Mouse (Mus musculus) liver, embryonic 13.5 days (tissue): ENCODE results near the gene Plxnb1. TPM values are rescaled to one million over a fixed set of nuclear protein-coding genes. Genes with fewer than 3 reads are reported as not detected.
A peak's percentile ranks its signal among the peaks of the same experiment; 100 is the strongest.

Experiments
- ATAC-seq: fragments of 200-750 bp; cut with Nextera tagmentation; 2 replicates; pipeline ENCODE4 v1.8.0; 2017; ENCODE audit warnings: low read depth, mild to moderate bottlenecking, moderate number of reproducible peaks, moderate library complexity
- DNase-seq: peaks from one replicate; pipeline ENCODE4 v3.0.0; 2022
- H3K27ac ChIP-seq: fragments of 300-500 bp; sonication (generic); 2 replicates; pipeline ENCODE4 v1.5.1; 2015; ENCODE audit warnings: moderate library complexity, mild to moderate bottlenecking, inconsistent platforms
- H3K27me3 ChIP-seq: fragments of 300-500 bp; sonication (generic); 2 replicates; pipeline ENCODE4 v1.6.1; 2015; ENCODE audit warnings: mild to moderate bottlenecking, inconsistent platforms
- H3K36me3 ChIP-seq: fragments of 300-500 bp; sonication (generic); 2 replicates; pipeline ENCODE4 v1.6.1; 2015; ENCODE audit warnings: mild to moderate bottlenecking, inconsistent platforms
- H3K4me1 ChIP-seq: fragments of 300-500 bp; sonication (generic); replicated peaks from 2 replicates; pipeline ENCODE4 v1.6.1; 2015; ENCODE audit warnings: inconsistent platforms
- H3K4me2 ChIP-seq: fragments of 300-500 bp; sonication (generic); 2 replicates; pipeline ENCODE4 v1.6.1; 2015; ENCODE audit warnings: inconsistent platforms, mild to moderate bottlenecking, moderate library complexity
- H3K4me3 ChIP-seq: fragments of 300-500 bp; sonication (generic); replicated peaks from 2 replicates; pipeline ENCODE4 v1.5.1; 2015; ENCODE audit warnings: mild to moderate bottlenecking, inconsistent platforms
- H3K9ac ChIP-seq: fragments of 300-500 bp; sonication (generic); 2 replicates; pipeline ENCODE4 v1.6.1; 2015; ENCODE audit warnings: mild to moderate bottlenecking, inconsistent platforms
- H3K9me3 ChIP-seq: fragments of 300-500 bp; sonication (generic); replicated peaks from 2 replicates; pipeline ENCODE4 v1.6.1; 2016; ENCODE audit warnings: inconsistent platforms
- WGBS: fragments of 180-500 bp; shearing (Covaris S2); methylation state at CpG from one replicate; pipeline ENCODE4 v1.1.7; 2015; ENCODE audit not compliant: insufficient replicate concordance; 5-methylcytosine and 5-hydroxymethylcytosine counted together
- polyA plus RNA-seq: library from polyadenylated mRNA; unstranded; fragments of >200 nt; fragmentation: Nextera tagmentation; extraction: Ambion mirVana; gene quantifications from 2 replicates; pipeline ENCODE4 v1.2.1, GENCODE M21; 2015

Plxnb1 gene
- polyA plus RNA-seq, 1 experiment from 2014 or later: 2.3 TPM

GRCm38 (mm10) chr9:109094553-109095136 lies 544 bp upstream of the Plxnb1 start:
- ATAC-seq: peak; percentile 41

GRCm38 (mm10) chr9:109096251-109096661 lies 1.1 kb downstream of the Plxnb1 start:
- DNase-seq: no peak

More at GRCm38 (mm10) chr9:109094553-109095136, 544 bp upstream of the Plxnb1 start:
- DNase-seq: no peak
- H3K9me3 ChIP-seq: no peaks in the 10 kb centered on the region
- peak overlapping the region; percentile 60 for H3K4me3 ChIP-seq
- H3K27me3 ChIP-seq: peaks cover 51% of the 10 kb centered on the region
- H3K4me2 ChIP-seq: peak overlapping the region; percentile 69
- H3K36me3 ChIP-seq: peaks cover 25% of the 10 kb centered on the region
- WGBS: 5% methylated on average over 21 of the region's 21 CpGs
- peak overlapping the region; percentile 86 for H3K27ac ChIP-seq
- H3K9ac ChIP-seq: peak overlapping the region; percentile 67
- peaks cover 47% of the 10 kb centered on the region for H3K4me1 ChIP-seq

GRCm38 (mm10) chr9:109096856-109097255 lies 1.7 kb downstream of the Plxnb1 start:
- Histone ChIP-seq H3K9ac (peak overlapping the region; percentile 67), H3K27me3 (peaks cover 51% of the 10 kb centered on the region)

More at GRCm38 (mm10) chr9:109096251-109096661, 1.1 kb downstream of the Plxnb1 start:
- Histone ChIP-seq H3K27ac (peak overlapping the region; percentile 86), H3K27me3 (peaks cover 51% of the 10 kb centered on the region), H3K4me2 (peak overlapping the region; percentile 69), H3K9ac (peak overlapping the region; percentile 67), H3K36me3 (peaks cover 15% of the 10 kb centered on the region), H3K9me3 (no peaks in the 10 kb centered on the region), H3K4me3 (peak overlapping the region; percentile 60), H3K4me1 (peaks cover 37% of the 10 kb centered on the region)
- WGBS: 53% methylated on average over 9 of the region's 9 CpGs
- no peak for ATAC-seq

GRCm38 (mm10) chr9:109097291-109097690 lies 2.1 kb downstream of the Plxnb1 start:
- H3K9ac ChIP-seq: 0 out of 2 replicates have a peak overlapping the region, but pooled peaks have one; percentile 67
- peak overlapping the region; percentile 60; the same call in 1 of the 2 replicates for H3K4me3 ChIP-seq
- peak overlapping the region; percentile 69 for H3K4me2 ChIP-seq
- ATAC-seq (no peak), DNase-seq (no peak)
- peaks cover 6% of the 10 kb centered on the region; the same call in 1 of the 2 replicates for H3K36me3 ChIP-seq
- peaks cover 51% of the 10 kb centered on the region for H3K27me3 ChIP-seq
- peaks cover 37% of the 10 kb centered on the region for H3K4me1 ChIP-seq
- H3K27ac ChIP-seq: peak overlapping the region; percentile 86
- WGBS: 50% methylated on average over 6 of the region's 6 CpGs
- H3K9me3 ChIP-seq: no peaks in the 10 kb centered on the region

More at GRCm38 (mm10) chr9:109096856-109097255, 1.7 kb downstream of the Plxnb1 start:
- WGBS: 67% methylated on average over 6 of the region's 6 CpGs
- H3K4me1 ChIP-seq: peaks cover 37% of the 10 kb centered on the region
- no peak for ATAC-seq
- peaks cover 9% of the 10 kb centered on the region for H3K36me3 ChIP-seq
- peak overlapping the region; percentile 86 for H3K27ac ChIP-seq
- H3K4me3 ChIP-seq: peak overlapping the region; percentile 60
- DNase-seq: no peak
- no peaks in the 10 kb centered on the region for H3K9me3 ChIP-seq
- peak overlapping the region; percentile 69 for H3K4me2 ChIP-seq

GRCm38 (mm10) chr9:109097831-109098230 lies 2.6 kb downstream of the Plxnb1 start:
- Histone ChIP-seq H3K27ac (peak overlapping the region; percentile 86; the same call in 1 of the 2 replicates), H3K4me2 (peak overlapping the region; percentile 69), H3K4me3 (no peak overlapping the region), H3K36me3 (peaks cover 3% of the 10 kb centered on the region; the same call in 1 of the 2 replicates), H3K4me1 (peaks cover 37% of the 10 kb centered on the region), H3K9ac (no peak overlapping the region), H3K9me3 (no peaks in the 10 kb centered on the region), H3K27me3 (peaks cover 47% of the 10 kb centered on the region)
- 62% methylated on average over 5 of the region's 5 CpGs for WGBS
- DNase-seq (no peak), ATAC-seq (no peak)

- no peak for DNase-seq
- H3K4me3 ChIP-seq: no peak overlapping the region
- peaks cover 33% of the 10 kb centered on the region for H3K4me1 ChIP-seq
- H3K36me3 ChIP-seq: peaks cover 2% of the 10 kb centered on the region; the same call in 1 of the 2 replicates
- ATAC-seq: no peak
- H3K27me3 ChIP-seq: peaks cover 42% of the 10 kb centered on the region
- WGBS: 72% methylated on average over 8 of the region's 8 CpGs
- no peaks in the 10 kb centered on the region for H3K9me3 ChIP-seq
- H3K27ac ChIP-seq: peak overlapping the region; percentile 86
- no peak overlapping the region for H3K9ac ChIP-seq
- H3K4me2 ChIP-seq: no peak overlapping the region
Measured at GRCm38 (mm10) chr9:109098366-109098765, 3.2 kb downstream of the Plxnb1 start.

GRCm38 (mm10) chr9:109098969-109099368 lies 3.8 kb downstream of the Plxnb1 start:
- ATAC-seq (peak; percentile 38; the same call in 1 of the 2 replicates), DNase-seq (no peak)
- WGBS: 59% methylated on average over 6 of the region's 6 CpGs
- H3K4me2 ChIP-seq: no peak overlapping the region
- no peak overlapping the region for H3K4me3 ChIP-seq
- no peak overlapping the region for H3K9ac ChIP-seq
- no peaks in the 10 kb centered on the region for H3K9me3 ChIP-seq
- peaks cover 30% of the 10 kb centered on the region for H3K4me1 ChIP-seq
- H3K27ac ChIP-seq: peak overlapping the region; percentile 86
- H3K27me3 ChIP-seq: peaks cover 36% of the 10 kb centered on the region
- H3K36me3 ChIP-seq: peaks cover 2% of the 10 kb centered on the region; the same call in 1 of the 2 replicates

- peaks cover 19% of the 10 kb centered on the region for H3K4me1 ChIP-seq
- H3K27ac ChIP-seq: no peak overlapping the region
- H3K9me3 ChIP-seq: no peaks in the 10 kb centered on the region
- H3K4me3 ChIP-seq: no peak overlapping the region
- H3K36me3 ChIP-seq: peaks cover 2% of the 10 kb centered on the region; the same call in 1 of the 2 replicates
- DNase-seq (no peak), ATAC-seq (no peak)
- WGBS: 66% methylated on average over 20 of the region's 20 CpGs
- no peak overlapping the region for H3K9ac ChIP-seq
- peaks cover 22% of the 10 kb centered on the region for H3K27me3 ChIP-seq
- no peak overlapping the region for H3K4me2 ChIP-seq
Measured at GRCm38 (mm10) chr9:109100307-109100928, 5.2 kb downstream of the Plxnb1 start.

- no peak for ATAC-seq
- H3K36me3 ChIP-seq: peaks cover 13% of the 10 kb centered on the region; the same call in 1 of the 2 replicates
- whole genome bisulfite sequencing: 72% methylated on average over 5 of the region's 5 CpGs
Measured at GRCm38 (mm10) chr9:109101933-109102445, 6.8 kb downstream of the Plxnb1 start.

GRCm38 (mm10) chr9:109102541-109102940 lies 7.4 kb downstream of the Plxnb1 start:
- peaks cover 13% of the 10 kb centered on the region; the same call in 1 of the 2 replicates for H3K36me3 ChIP-seq
- DNase-seq: no peak
- peaks cover 16% of the 10 kb centered on the region for H3K4me1 ChIP-seq
- WGBS: 59% methylated on average over 3 of the region's 3 CpGs
- no peak overlapping the region for H3K27ac ChIP-seq
- no peaks in the 10 kb centered on the region for H3K9me3 ChIP-seq
- no peak overlapping the region for H3K4me3 ChIP-seq
- no peak overlapping the region for H3K4me2 ChIP-seq
- ATAC-seq: no peak
- H3K9ac ChIP-seq: no peak overlapping the region
- H3K27me3 ChIP-seq: peaks cover under 1% of the 10 kb centered on the region; the same call in 1 of the 2 replicates

More at GRCm38 (mm10) chr9:109101933-109102445, 6.8 kb downstream of the Plxnb1 start:
- DNase-seq: no peak
- Histone ChIP-seq H3K4me2 (no peak overlapping the region), H3K9ac (no peak overlapping the region), H3K4me3 (no peak overlapping the region), H3K27me3 (peaks cover 6% of the 10 kb centered on the region), H3K9me3 (no peaks in the 10 kb centered on the region), H3K4me1 (peaks cover 16% of the 10 kb centered on the region), H3K27ac (no peak overlapping the region)

GRCm38 (mm10) chr9:109103250-109103649 lies 8.1 kb downstream of the Plxnb1 start:
- 63% methylated on average over 7 of the region's 7 CpGs for WGBS

More at GRCm38 (mm10) chr9:109103250-109103649, 8.1 kb downstream of the Plxnb1 start:
- H3K4me1 ChIP-seq: peaks cover 11% of the 10 kb centered on the region
- DNase-seq (no peak), ATAC-seq (no peak)
- H3K36me3 ChIP-seq: peaks cover 17% of the 10 kb centered on the region; the same call in 1 of the 2 replicates
- no peak overlapping the region for H3K27ac ChIP-seq
- no peaks in the 10 kb centered on the region for H3K9me3 ChIP-seq
- H3K4me3 ChIP-seq: no peak overlapping the region
- H3K9ac ChIP-seq: no peak overlapping the region
- no peak overlapping the region for H3K4me2 ChIP-seq
- H3K27me3 ChIP-seq: no peaks in the 10 kb centered on the region
